Mouse (Mus musculus) left cerebral cortex, adult 8-10 months (tissue): ENCODE measurements around the gene Impdh2. TPM values are rescaled to one million over a fixed set of nuclear protein-coding genes. Genes with fewer than 3 reads are reported as not detected.

Experiments
- DNase-seq, 2 experiments: peaks; one replicate each; pipeline ENCODE4 v3.0.0; 2022; ENCODE audit warnings: low spot score in 2 of 2
- total RNA-seq, 4 experiments: library from RNA; stranded (reverse); gene quantifications; 2 replicates each; pipeline ENCODE4 v1.2.4; 2022

Gene Impdh2
- total RNA-seq, result 10 to 100 TPM; 43.7 to 54.7 (median 50.7) TPM

DNA sequence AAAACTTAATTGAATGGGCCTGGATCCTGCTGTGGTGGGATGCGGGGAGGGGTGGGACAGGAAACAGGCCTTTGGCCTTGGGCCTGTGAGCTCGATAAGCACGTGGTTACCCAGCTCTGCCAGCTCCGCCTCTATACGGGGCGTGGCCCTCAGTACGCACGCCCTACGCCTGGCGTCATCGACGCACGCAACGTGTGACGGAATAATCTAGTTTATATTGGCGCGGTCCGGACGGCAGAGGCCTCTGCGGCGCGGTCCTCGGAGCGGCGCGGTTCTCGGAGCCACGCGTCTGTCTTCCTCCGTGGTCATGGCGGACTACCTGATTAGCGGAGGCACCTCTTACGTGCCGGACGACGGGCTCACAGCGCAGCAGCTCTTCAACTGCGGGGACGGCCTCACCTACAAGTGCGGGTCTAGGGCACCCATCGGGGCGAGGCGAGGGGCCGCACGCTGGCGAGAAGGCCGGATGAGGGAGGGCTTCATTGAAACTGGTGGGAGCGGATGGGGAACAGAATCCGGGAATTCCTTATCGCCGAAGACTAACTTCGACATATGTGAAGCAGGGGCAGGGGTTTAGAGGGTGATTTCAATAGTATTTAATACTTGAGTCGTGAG, at the start of gene Impdh2:
Gene Impdh2 (plus strand): TSS at position 60 of the 615 bp plus-strand sequence.
- peak; percentile 85 to 93 for DNase-seq

DNA sequence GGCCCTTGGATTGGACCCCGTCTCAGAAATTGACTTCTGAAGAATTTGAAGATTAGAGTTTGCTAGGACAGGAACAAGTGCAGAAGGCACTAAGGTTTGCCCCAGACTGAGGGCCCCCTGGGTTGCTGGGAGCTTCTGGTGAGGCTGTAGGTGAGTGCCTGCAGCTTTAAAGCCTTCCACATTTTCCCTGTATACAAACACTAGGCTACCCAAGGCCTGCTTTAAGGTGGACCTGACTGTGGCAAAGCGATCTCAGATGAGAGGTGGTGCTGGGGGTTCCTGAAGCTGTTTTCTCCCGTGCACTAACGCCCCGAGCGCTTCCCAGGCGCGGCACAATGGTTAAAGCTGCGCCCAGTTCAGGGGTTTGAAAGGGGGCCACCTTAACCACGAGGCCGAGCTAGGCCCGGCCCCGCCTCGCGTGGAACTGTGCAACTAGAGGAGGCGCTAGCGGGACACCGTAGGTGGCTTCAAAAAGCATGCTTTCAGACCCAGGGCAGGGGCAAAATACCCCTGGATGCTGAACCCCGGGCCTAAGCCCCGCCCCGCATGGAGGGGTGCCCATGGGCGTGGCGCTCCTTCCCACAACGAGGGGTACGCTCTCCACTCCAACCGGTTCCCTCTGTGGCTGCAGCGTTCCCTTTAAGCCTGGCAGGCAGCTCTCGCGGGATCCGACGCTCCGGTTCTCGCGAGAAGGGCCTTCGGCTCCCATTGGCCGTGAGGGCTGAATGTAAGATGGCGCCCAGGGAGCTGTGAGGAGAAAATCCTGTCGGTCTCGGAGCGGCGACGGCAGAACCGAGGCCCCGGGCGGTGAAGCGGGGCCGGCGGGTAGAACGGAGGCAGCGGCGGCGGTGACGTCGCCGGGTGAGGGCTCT, 43.5 kb upstream of the Impdh2 start, which contains the start of gene Qrich1:
Gene Qrich1 (plus strand): TSS at position 427 of the 872 bp plus-strand sequence.
- DNase-seq, result peak; percentile 89 to 93

DNA sequence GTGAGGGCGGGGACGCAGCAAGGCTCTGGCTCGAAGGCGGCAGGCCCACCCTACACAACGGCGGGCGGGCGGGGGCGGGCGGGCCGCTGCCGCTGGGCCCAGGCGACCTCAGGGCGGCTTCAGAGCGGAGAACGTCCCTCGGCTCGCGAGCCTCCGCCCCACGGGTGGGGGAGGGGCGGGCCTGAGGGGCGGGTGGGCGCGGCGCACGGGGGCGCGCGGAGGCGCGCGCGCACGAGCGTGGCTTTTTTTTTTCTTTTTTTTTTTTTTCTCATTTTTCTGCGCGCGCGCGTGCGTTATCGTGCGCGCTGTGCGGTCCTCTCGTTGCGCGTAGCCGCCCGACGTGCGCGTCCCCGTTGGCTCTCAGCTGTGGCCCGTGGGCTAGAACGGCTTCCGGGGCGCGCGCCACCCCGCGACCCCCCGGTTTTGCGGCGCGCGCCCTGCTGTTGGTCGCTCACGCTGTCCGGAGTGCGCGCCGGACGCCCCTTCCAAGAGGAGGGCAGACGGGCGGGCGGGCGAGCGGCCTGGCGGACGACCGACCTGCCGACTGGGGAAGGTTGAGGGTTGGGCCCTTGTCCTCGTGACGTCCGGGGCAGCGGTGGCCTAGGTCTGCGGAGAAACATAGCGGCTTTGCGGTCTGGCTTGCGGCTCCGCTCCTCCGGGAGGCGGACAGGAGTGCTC, 42.7 kb upstream of the Impdh2 start:
- DNase-seq, result peak; percentile 29 to 72

DNA sequence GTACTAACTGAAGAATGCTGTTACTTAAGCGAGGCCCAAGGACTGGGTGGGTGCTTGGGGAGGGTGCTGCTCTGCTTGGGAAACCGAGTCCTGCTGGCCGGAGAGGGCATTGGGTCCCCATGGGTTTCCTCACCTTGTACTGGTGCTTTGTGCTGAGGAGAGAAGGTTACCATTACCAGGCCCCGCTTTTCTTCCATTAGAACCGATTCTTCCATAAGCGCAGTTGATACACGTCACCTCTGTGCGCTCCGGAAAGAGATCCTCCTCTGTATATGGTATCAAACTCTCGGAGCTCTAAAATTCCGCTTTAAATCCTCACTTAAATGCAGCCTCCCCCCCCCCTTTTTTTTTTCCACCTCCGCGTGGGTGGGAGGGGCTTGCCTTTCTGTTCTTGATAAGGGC, 42.2 kb upstream of the Impdh2 start:
- peak in 1 of 2 experiments; percentile 32 for DNase-seq

DNA sequence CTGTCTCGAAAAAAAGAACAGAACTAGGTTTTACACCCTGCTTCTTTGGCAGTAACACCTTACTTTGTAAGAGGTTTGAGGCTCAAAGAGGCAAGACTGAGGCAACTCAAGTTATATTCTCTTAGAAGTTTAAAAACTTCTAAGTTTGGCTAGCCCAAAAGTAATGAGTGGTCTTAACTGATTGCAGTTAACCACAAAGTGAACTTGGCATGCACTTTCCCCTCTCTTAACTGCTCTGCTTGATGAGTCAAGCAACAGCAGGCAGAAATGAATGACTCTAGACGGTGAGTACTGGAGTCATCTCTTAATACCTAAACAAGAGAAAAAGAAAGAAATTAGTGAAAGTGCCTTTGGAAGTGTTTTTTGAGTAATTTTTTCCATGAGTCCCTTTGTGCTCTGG, 38.5 kb upstream of the Impdh2 start:
- no peak for DNase-seq

DNA sequence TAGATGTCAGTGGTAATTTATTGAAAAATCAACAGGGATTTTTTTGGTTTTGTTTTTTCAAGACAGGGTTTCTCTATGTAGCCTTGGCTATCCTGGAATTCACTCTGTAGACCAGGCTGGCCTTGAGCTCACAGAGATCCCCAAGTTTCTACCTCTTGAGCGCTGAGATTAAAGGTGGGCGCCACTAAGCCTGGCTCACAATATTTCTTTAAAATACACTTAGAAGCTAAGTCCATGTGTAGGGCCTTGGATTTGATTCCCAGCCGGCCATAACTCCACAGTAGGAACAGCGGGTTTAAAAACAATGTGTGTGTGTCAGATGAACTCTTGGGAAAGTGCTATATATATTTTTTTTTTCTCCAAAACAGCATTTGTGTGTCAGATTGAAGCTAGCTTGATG, 36.7 kb upstream of the Impdh2 start:
- no peak for DNase-seq

DNA sequence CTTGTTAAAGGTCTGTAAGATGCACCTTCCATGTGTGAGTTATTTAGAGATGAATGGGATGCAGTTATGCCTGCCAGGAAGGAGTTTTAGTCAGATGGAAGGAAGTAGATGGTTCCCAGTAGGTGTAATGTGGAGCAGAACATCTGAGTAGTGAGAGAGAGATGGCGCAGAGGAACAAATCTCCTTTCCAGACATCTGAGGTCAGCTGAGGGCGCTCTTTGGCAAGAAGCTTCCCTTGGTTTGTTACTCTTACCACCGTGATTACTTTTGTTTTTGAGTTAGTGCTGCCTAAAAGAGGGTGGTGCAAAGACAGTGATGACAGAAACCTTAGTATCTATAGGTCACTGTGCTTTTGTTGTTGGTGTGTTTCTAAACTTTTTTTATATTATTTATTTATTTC, 34.7 kb upstream of the Impdh2 start:
- no peak for DNase-seq

DNA sequence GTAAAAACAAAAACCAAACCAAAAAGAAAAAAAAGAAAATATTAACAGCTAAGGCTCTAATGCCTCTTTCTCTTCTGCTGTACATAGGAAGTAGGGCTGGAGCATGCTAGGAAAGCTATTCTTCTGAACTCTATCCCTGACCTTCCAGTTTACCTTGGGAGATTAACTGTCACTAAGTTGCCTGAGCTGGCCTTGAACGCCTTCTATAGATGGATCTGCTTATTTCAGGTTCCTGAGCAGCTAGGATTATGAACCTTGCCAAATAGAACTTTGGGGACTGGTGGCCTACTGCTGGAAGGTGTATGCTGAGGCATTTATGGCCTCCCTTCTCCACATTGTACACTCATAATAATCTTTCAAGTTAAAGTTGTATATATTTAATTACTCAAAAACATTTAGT, 29.1 kb upstream of the Impdh2 start:
- DNase-seq, result no peak

DNA sequence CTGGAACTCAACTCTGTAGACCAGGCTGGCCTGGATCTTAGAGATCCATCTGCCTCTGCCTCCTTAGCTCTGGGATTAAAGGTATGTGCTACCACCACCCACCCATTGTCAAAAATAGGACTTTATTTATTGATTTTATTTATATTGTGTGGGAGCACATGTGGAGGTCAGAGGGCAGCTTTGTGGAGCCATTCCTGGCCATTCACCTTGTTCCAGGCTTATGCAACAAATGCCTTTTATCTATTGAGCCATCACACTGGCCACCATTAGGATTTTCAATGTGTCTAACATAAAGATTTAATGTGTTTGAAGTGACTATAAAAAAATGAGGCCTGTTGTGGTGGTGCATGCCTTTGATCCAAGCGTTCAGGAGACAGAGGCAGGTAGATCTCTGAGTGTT, 28.6 kb upstream of the Impdh2 start:
- no peak for DNase-seq

DNA sequence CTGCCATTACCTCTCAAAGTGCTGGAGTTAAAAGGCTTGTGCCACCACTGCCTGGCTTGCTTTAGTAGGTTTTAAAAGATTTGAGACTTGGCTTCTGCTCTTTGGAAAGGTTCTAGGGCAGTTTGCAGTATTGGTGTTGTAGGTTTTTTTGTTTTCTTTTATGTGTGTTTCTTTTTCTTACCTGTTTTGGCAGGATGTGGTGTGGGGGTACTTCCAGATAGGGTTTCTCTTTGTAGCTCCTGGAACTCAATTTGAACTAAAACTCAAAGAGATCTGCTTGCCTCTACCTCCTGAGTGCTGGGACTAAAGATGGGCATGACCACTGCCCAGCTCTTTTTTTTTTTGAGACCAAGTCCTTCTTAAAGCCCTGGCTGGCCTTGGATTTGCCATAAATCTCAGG, 19.2 kb upstream of the Impdh2 start:
- no peak for DNase-seq

DNA sequence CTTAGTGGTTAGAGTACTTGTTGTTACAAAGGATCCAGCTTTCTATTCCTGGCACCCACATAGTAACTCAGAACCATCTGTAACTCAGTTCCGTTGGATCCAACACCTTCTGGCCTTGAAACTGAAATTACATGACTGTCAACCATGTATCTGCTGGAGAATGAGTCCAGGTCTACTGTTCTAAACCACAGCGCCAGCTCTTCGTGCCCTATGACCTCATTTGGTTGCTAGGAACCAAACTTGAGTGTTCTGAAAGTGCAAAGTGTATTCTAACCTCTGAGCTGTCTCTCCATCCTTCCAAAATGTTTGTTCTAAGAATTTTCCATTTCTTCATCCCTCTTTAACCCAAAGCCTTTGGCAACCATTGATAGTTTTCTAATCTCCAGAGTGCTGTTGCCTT, 14.1 kb upstream of the Impdh2 start:
- DNase-seq, result no peak

DNA sequence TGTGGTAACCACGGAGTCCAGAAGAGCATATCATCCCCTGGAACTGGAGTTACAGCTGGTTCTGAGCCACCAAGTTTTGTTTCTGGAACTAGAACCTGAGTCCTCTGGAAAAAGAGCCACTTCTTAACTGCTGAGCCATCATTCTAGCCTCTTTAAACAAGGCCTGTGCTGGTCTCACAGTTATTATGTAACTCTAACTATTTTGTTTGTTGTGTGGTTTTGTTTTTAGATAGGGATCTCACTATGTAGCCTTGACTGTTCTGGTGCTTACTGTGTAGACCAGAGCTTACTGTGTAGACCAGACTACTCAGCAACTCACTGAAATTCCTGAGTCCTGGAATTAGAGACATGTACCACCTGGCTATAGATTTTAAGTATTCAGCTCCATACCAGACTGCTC, 13.2 kb upstream of the Impdh2 start:
- DNase-seq, result no peak

DNA sequence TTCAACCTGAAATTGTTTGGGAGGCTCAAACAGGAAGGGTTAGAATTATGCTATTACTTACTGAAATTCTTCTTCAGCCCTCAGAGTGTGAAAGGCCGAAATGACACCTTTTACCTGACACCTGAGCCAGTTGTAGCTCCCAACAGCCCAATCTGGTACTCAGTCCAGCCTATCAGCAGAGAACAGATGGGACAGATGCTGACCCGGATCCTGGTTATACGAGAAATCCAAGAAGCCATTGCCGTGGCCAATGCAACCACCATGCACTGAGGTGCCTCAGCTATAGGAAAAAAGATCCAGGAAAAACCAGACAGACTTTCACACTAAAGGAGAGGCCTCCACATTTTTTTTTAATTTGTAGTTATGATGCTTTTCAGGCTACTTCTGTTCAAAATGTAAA, 917 bp upstream of the Impdh2 start:
- DNase-seq, result no peak

DNA sequence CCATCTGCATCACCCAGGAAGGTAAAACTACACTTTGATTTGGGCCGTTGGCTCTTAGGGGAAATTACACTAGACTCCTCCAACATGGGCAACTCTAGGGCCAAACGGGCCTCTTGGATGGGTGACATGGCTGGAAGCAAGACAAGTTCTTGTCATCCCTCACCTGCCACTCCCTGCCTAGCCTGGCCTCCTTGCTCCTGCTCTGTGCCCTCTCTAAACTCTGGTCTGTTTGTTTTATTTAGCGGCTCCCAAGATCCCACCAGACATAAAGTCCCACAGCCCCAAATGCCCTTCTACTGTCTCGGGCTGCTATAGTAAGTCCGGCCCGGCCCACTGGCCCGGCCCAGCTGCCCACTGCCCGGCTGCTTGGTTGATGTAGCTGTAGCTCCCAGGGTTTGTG, 3.6 kb downstream of the Impdh2 start:
- DNase-seq, result no peak

DNA sequence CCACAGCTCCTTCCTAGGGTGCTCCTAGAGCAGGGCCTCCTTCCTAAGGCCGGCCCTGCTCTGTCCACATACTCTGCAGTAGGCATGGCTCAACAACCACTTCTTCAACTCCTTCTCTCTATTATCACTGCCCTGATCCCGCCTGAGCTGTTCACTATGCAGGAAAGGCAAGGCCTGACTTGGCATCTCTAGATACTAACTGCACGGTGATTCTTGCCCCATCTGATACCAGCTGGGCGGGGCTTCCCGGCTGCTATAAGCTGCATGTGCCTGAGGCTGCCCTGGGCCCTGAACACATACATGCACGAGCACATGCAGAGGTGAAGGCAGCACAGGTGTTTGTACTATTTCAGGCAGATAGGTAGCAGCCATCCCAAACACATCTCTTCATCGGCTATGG, 4.0 kb downstream of the Impdh2 start:
- no peak for DNase-seq

DNA sequence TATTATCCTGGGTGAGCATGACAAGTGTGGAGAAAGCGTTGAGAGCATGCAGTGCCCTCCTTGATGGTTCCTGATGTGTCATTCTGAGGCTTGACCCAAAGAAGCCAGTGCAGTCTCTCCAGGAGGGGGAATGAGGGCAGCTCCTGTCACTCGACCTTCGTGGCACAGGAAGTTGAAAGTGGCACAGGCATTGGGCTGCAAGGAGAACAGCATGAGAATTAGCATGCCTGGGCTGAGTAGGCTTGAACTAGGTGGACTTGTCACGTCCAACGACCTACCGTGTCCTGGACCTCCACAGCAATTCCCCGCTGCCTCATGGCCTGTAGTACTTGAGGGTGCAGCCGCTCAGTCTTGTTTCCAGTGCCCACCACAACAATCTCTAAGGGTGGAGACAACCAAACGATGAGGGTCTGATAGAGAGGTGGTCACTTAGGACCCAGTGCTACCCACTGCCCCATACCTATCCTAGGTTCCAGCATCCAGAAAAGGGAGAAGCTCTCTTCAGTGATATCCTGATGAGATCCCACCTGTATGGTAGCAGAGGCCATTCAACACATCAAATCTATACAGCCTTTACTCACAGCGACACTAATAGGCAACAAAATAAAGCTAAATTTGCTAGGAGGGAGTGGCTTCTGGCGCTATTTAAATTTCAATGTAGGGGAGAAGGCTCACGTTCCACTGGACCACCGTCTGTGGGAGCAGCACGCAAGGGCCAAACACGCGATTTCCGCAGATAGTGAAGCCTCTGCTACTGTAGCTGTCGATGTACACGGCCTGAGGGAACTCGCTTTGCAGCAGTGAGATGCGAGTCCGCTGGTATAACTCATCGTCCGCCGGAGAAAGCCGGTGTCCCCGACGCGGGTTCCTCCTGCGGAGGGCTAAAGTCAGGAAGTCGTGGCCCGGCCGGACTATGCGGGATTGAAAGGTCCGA, 6.1 kb downstream of the Impdh2 start:
- no peak for DNase-seq

DNA sequence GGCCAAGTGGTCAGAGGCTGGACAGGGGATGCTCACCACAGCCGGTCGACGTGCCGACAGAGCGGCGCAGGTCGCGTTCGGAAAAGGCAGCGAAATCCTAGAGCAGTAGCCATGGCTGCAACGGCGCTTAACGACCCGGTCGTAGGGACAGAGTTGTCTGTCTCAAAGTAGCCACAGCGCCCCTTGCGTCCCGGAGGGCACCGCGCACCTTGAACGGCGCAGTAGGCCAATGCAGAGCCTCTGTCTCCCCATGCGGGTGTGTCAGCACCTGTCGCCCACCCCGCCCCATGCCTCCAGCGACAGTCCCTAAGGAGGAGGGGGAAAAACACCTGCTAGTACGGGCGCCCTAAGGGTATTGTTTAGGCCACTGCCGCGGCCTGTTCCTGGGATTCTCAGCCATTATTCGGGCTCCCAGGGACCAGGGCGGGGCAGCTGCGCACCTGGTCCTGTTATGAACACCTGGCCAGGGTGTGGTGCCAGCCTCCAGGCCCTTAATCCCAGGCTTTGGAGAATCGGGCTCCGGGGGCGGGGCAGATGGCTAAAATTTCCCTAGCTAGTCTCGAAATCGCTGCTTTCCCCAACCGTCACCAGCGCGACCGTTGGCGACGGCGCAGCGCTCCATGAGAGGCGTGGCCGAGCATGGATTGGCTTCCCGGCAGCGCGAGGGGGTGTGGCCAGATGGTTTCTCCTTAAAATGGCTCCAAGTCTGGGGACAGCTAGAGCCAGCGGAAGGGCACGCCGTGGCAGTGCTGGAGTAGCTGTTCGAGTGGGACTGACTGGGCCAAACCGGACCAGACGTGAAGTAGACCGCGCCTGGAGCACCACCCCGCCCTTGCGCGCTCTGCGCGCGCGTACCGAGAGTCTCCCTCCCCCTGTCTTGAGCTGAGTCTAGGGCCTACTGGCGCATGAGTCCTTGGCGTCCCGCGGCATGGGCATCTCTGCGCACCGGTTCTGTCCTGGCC, 7.0 kb downstream of the Impdh2 start, which contains the start of gene Ndufaf3:
Gene Ndufaf3 (minus strand): TSS at position 620 of the 962 bp plus-strand sequence.
- DNase-seq, result peak; percentile 94 to 97

DNA sequence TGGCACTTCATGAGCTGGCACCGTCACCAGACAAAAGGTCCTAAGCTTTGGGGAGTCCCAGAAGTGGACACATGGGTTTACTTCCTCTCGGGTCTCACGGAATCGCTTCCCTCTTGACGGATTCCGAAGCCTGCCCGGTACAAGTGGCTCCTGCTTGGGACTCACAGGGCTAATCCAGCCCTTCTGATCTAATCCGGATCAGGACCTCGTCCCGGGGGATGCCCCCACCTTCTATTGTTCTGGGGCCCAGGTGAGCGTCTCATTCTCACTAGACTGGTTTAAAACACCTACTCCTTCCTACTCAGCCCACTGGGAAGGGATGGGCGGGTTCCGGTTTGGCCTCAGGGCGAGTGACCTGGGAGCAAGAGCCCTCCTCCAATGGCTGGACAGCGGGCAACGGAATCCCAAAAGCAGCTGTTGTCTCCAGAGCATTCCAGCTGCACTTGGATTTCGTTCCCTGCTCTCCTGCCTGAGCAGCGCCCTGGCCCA, 7.9 kb downstream of the Impdh2 start:
- DNase-seq, result no peak

DNA sequence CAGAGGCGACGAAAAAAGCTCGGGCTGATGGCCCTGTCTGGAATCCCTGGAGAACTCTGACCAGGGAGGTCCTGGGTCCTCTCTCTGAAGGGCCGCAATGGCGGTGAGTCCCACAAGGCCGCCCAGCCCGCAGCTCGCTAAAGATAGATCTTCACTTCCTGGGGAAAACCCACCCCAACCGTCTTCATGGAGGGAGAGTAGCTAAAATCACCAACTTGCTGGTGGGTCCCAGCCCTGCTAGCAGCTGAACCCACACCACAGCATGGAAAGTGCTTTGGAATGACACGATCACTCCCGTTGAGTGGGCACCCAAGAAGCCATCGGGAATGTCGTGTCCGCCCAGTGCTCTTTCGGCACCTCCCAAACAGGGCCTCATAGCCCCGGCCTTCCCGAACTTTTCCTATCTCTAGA, 8.4 kb downstream of the Impdh2 start:
- no peak for DNase-seq
